Mouse (Mus musculus) neural tube, embryonic 12.5 days (tissue): ENCODE measurements around the gene Frat2. TPM values are rescaled to one million over a fixed set of nuclear protein-coding genes. Genes with fewer than 3 reads are reported as not detected.

Source experiments
- ATAC-seq: fragments of 200-750 bp; cut with Nextera tagmentation; 2 replicates; pipeline ENCODE4 v1.8.0; 2017; ENCODE audit warnings: low read depth, mild to moderate bottlenecking, moderate TSS enrichment, moderate library complexity; ENCODE audit not compliant: low FRiP score
- H3K27ac ChIP-seq: fragments of 300-500 bp; sonication (generic); 2 replicates; pipeline ENCODE4 v1.5.1; 2016
- H3K27me3 ChIP-seq: fragments of 300-500 bp; sonication (generic); replicated peaks from 2 replicates; pipeline ENCODE4 v1.6.1; 2016; ENCODE audit warnings: mild to moderate bottlenecking
- H3K36me3 ChIP-seq: fragments of 300-500 bp; sonication (generic); 2 replicates; pipeline ENCODE4 v1.6.1; 2016; ENCODE audit warnings: mild to moderate bottlenecking
- H3K4me1 ChIP-seq: fragments of 300-500 bp; sonication (generic); 2 replicates; pipeline ENCODE4 v1.6.1; 2016
- H3K4me2 ChIP-seq: fragments of 300-500 bp; sonication (generic); replicated peaks from 2 replicates; pipeline ENCODE4 v1.6.1; 2016; ENCODE audit warnings: mild to moderate bottlenecking
- H3K4me3 ChIP-seq: fragments of 300-500 bp; sonication (generic); 2 replicates; pipeline ENCODE4 v1.5.1; 2016
- H3K9ac ChIP-seq: fragments of 300-500 bp; sonication (generic); 2 replicates; pipeline ENCODE4 v1.6.1; 2016; ENCODE audit warnings: mild to moderate bottlenecking
- H3K9me3 ChIP-seq: fragments of 300-500 bp; sonication (generic); 2 replicates; pipeline ENCODE4 v1.6.1; 2016; ENCODE audit warnings: mild to moderate bottlenecking
- WGBS: fragments of 180-500 bp; shearing (Covaris S2); methylation state at CpG from one replicate; pipeline ENCODE4 v1.1.7; 2016; 5-methylcytosine and 5-hydroxymethylcytosine counted together
- polyA plus RNA-seq: library from polyadenylated mRNA; unstranded; fragments of >200 nt; fragmentation: Nextera tagmentation; extraction: Ambion mirVana; gene quantifications from 2 replicates; pipeline ENCODE4 v1.2.1, GENCODE M21; 2016

Gene Frat2
- polyA plus RNA-seq, 1 experiment from 2014 or later: 19.7 TPM

DNA sequence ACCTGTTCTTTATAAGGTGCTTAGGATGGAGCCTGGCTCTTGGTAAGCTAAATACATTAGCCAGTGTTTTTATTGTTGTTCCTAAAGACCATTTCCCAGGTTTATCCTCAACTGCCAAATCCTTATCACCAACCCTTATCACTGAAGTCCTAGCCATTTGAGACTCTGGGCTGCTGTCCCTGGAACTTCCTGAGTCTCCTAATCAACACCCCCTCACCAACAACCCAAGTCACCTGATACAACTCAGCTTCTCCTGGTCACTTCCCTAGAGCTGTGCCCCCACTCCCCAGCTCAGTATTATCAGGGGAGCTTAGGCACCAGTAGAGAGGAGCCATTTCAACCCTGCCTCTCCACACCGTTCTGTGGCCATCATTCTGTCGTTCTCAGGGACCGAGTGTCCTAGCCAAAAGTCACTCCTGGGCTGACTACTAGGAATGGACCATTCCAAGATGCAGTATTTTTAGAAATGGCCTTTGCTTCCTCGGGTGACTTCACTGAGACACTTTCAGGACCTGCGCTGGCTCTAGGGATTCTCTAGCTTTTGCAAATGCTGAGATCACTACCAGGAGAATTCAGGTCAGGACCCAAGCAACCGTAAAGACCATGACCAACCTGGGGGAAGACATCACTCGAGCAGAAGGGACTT, 6.7 kb downstream of the Frat2 start:
- Histone ChIP-seq H3K27ac (no peak overlapping the region), H3K4me1 (peaks cover 6% of the 10 kb centered on the region), H3K4me2 (no peak overlapping the region), H3K9ac (no peak overlapping the region), H3K27me3 (no peaks in the 10 kb centered on the region; the same call in 1 of the 2 replicates), H3K36me3 (no peaks in the 10 kb centered on the region), H3K4me3 (no peak overlapping the region), H3K9me3 (no peaks in the 10 kb centered on the region)
- no peak for ATAC-seq
- WGBS: 81% methylated on average over 7 of the region's 7 CpGs

DNA sequence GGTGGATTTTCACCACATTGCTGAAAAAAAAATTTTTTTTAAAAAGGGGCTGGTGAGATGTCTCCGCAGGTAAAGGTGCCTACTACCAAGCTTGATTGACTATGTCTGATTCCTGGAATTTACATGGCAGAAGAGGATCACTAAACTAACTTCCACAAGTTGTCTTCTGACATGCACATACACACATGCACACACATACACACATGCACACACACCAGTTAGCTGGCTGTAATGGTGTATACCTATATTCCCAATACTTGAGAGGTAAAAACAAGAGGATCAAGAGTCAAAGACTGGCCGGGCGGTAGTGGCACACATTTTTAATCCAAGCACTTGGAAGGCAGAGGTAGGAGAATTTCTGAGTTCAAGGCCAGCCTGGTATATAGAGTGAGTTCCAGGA, 8.2 kb downstream of the Frat2 start:
- H3K27ac ChIP-seq: no peak overlapping the region
- H3K4me2 ChIP-seq: no peak overlapping the region
- H3K36me3 ChIP-seq: no peaks in the 10 kb centered on the region
- no peak for ATAC-seq
- WGBS: 96% methylated on average over 3 of the region's 3 CpGs
- H3K9ac ChIP-seq: no peak overlapping the region
- H3K4me3 ChIP-seq: no peak overlapping the region
- no peaks in the 10 kb centered on the region for H3K9me3 ChIP-seq
- 0 out of 2 replicates have a peak, but pooled peaks cover 5% of the 10 kb centered on the region for H3K4me1 ChIP-seq
- H3K27me3 ChIP-seq: no peaks in the 10 kb centered on the region; the same call in 1 of the 2 replicates

DNA sequence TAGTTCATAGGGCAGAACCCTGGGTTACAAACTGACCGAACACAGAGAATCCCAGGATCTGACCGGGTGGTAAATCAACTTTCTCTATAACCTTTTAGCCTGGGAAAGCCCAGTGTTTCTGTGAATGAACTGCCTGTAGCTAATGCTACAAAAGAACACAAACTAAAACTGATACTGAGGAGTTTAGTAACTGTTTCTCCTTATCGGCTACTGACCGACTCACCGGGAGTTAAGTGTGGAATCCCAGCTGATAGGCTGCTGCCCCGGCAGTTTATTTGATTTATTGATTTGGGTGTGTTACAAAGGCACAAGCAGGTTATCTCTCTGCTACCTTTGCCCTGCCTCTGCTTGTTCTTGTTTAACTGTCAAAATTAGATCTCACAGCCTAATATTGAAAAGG, 9.1 kb downstream of the Frat2 start:
- Histone ChIP-seq H3K9me3 (no peaks in the 10 kb centered on the region), H3K27me3 (no peaks in the 10 kb centered on the region; the same call in 1 of the 2 replicates), H3K4me1 (0 out of 2 replicates have a peak, but pooled peaks cover 5% of the 10 kb centered on the region), H3K36me3 (no peaks in the 10 kb centered on the region), H3K4me2 (no peak overlapping the region), H3K9ac (no peak overlapping the region), H3K27ac (no peak overlapping the region), H3K4me3 (no peak overlapping the region)
- WGBS: 59% methylated on average over 6 of the region's 6 CpGs
- no peak for ATAC-seq

DNA sequence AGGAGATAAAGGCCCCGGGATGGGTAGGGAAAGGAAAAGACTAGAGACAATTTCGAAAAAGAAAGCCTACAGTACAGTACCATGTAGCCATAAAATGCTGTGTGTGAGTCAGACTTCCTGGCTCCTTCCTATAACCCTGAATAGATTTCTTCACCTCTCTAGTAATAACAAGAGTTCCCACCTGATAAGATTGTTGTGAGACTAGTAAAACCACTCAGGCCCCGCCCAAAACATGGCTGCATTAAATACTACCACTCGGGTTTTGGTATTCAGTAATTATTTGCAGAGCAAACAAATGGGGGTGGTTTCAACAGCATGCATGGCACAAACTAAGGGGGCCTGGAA, 10.0 kb downstream of the Frat2 start:
- Histone ChIP-seq H3K4me1 (peaks cover 5% of the 10 kb centered on the region; the same call in 1 of the 2 replicates), H3K9me3 (no peaks in the 10 kb centered on the region), H3K4me3 (no peak overlapping the region), H3K27ac (no peak overlapping the region), H3K27me3 (no peaks in the 10 kb centered on the region; the same call in 1 of the 2 replicates), H3K4me2 (no peak overlapping the region), H3K9ac (no peak overlapping the region), H3K36me3 (no peaks in the 10 kb centered on the region)
- WGBS: 77% methylated on average over 4 of the region's 4 CpGs
- no peak for ATAC-seq

DNA sequence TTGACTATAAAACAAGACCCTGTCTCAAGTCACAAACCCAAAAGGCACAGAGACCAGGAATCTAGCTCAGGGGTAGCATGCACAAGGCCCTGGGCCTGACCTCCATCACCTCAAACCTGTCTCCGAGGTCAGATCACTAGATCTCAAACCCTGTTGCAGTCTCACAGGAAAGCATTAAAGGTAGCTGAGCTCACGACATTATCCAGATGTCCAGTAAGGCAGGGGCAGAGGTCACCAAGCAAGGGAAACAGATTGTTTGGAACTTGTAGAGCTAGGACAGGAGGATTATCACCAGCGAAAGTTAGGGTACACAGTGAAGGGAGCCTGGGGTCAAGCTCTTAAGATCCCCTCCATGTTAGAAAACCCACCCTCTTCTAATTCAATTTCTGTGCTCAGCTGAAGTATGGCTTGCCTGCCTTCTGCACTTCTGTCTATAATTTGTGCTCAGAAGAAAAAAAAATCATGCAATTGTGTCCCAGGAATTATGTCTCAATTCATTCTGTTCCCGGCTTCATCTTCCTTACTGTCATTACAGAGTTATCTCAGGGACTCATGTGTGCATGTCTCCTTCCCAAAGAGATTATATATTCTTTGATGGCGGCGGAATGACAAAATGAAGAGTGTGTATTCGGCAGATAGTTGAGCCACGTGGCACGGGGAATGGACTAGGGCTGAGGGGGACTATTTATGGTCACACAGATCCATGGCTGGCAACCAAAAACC, 10.6 kb downstream of the Frat2 start:
- Histone ChIP-seq H3K27ac (no peak overlapping the region), H3K4me2 (no peak overlapping the region), H3K9ac (no peak overlapping the region), H3K9me3 (no peaks in the 10 kb centered on the region), H3K4me1 (peaks cover 9% of the 10 kb centered on the region), H3K4me3 (no peak overlapping the region), H3K27me3 (no peaks in the 10 kb centered on the region; the same call in 1 of the 2 replicates), H3K36me3 (no peaks in the 10 kb centered on the region)
- no peak for ATAC-seq
- WGBS: 76% methylated on average over 9 of the region's 9 CpGs

DNA sequence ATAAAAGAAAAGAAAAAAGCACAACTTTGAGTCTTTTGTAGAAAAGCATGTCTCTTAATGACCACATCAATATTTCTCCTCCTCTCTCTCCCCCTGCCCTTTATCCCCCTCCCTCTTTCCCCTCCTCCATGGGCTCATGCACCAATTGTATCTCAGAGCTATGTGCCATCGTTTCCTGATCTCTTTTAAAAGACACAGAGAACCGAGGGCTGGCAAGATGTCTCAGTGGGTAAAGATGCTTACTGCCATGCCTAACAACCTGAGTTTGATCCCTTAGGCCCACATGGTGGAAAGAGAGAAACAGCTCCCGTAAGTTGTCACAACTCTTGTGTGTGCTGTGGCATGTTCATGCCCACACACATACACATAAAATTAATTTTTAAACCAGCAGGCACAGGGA, 11.2 kb downstream of the Frat2 start:
- peaks cover 15% of the 10 kb centered on the region for H3K4me1 ChIP-seq
- H3K27ac ChIP-seq: no peak overlapping the region
- H3K9me3 ChIP-seq: no peaks in the 10 kb centered on the region
- no peaks in the 10 kb centered on the region for H3K36me3 ChIP-seq
- H3K4me3 ChIP-seq: no peak overlapping the region
- peaks cover 4% of the 10 kb centered on the region; the same call in 1 of the 2 replicates for H3K27me3 ChIP-seq
- H3K9ac ChIP-seq: no peak overlapping the region
- H3K4me2 ChIP-seq: no peak overlapping the region
- WGBS: 53% methylated on average over 3 of the region's 3 CpGs
- no peak for ATAC-seq

DNA sequence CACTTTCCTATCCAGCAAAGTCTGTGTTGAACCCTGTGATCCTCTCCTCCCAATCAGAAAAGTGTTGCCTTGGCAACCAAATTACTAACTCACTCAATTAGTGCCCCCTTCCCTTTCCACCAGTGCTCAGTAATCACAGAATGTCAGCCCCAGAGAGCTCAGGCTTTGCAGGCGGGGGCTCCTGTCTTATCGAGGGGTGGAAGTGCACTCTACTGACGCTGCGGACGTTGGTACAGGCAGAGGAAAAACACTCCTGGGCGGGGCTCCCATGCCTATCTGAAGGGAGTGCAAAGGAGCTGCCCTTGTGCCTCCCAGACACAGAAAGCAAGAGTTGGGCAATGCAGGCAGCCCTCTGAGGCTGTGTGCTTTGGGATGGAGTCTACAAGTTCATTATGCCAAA, 12.1 kb downstream of the Frat2 start:
- Histone ChIP-seq H3K9me3 (no peaks in the 10 kb centered on the region), H3K36me3 (no peaks in the 10 kb centered on the region), H3K4me1 (peaks cover 21% of the 10 kb centered on the region), H3K4me3 (no peak overlapping the region), H3K9ac (no peak overlapping the region), H3K27ac (no peak overlapping the region), H3K4me2 (peak overlapping the region; percentile 30), H3K27me3 (peaks cover 5% of the 10 kb centered on the region; the same call in 1 of the 2 replicates)
- under 1% methylated on average over 6 of the region's 6 CpGs for WGBS
- ATAC-seq: no peak

DNA sequence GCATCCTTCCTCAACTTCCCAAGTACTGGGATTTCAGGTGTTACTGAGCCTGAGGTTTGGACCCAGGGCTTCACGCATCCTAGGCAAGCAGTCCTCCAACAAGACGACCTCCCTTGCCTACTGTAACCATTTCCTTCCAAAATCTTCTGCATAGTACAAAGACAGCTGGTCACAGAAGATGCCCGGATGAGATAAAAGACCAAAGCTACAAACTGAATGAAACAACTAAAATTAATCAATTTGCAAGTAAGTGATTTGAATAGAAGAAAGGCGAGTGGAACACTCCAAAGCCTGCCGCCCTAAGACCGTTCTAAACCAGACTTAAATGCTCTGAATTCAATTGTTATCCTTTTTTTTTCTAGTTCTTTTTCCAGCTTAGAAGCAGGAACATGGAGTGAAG, 12.5 kb downstream of the Frat2 start:
- H3K9ac ChIP-seq: no peak overlapping the region
- no peaks in the 10 kb centered on the region for H3K9me3 ChIP-seq
- peaks cover 21% of the 10 kb centered on the region for H3K4me1 ChIP-seq
- H3K36me3 ChIP-seq: no peaks in the 10 kb centered on the region
- no peak overlapping the region for H3K4me3 ChIP-seq
- H3K27ac ChIP-seq: no peak overlapping the region
- H3K4me2 ChIP-seq: no peak overlapping the region; the same call in 1 of the 2 replicates
- ATAC-seq: no peak
- 51% methylated on average over 6 of the region's 6 CpGs for WGBS
- H3K27me3 ChIP-seq: peaks cover 5% of the 10 kb centered on the region; the same call in 1 of the 2 replicates

DNA sequence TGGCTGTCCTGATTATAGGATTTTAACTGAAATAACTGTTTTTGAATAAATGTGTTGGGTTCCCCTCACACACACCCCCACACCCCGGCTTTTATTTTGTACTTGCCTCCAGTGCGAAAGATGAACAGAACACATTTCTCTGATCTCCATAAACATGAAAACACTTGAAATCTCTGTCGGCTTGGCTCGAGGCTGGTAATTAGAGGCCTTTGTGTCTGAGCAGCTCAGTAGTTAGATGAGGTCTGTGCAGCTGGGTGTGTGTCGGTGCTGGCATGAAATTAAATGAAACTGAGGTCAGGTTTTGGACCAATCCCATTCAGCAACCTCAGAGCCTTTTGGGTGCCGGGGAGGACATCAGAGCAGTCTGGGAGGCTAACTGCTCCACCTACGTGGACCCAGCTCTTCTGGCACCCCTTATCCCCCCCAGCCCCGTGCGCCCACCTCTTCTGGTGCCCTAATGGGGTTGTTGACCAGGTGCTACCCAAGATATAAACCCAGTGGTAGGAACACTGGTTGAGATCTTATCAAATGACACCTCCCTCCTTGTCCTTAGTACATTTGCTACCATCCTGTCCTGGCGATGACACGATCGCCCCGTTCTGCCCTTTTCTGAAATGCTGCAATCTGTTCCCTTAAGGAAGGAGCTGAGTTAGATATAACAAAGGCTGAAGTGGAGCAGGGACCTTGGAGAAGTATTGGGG, 15.3 kb downstream of the Frat2 start:
- WGBS: 65% methylated on average over 13 of the region's 13 CpGs
- H3K27ac ChIP-seq: no peak overlapping the region
- no peaks in the 10 kb centered on the region for H3K9me3 ChIP-seq
- ATAC-seq: no peak
- H3K4me1 ChIP-seq: peaks cover 21% of the 10 kb centered on the region
- peak overlapping the region; percentile 33; the same call in 1 of the 2 replicates for H3K9ac ChIP-seq
- H3K36me3 ChIP-seq: no peaks in the 10 kb centered on the region
- peaks cover 5% of the 10 kb centered on the region; the same call in 1 of the 2 replicates for H3K27me3 ChIP-seq
- no peak overlapping the region for H3K4me3 ChIP-seq
- peak overlapping the region; percentile 97 for H3K4me2 ChIP-seq

DNA sequence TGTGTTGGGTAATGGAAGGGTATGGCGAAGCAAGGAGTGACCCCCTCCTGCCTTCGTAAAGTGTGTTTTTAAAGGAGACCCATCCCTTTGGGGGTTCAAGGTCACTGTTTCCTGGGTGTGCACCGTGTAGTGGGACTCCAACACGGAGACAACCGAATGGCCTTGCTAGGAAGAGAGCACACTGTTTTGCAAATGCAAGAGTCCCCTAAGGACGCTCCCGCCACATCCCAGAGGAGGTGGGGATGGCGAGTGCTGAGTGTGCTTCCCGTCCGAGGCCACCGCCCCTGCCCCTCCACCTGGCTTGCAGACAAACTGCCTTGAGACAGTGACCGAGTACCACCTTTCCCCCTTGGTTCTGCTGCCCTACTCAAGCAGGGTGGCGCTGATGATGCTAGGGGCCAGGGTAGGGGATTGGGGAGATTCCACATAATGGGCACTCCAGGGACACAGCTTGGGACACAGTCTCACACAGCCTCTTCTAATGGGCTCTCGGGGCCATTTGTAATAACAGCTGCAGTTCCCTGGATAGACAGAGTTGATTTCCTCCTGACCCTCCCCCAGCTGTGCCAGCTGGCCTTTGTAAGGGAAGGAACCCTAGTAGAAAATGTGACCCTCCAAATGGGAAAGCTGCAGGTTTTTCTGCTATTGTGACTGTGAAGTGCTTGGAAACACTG, 16.1 kb downstream of the Frat2 start:
- H3K27me3 ChIP-seq: peaks cover 5% of the 10 kb centered on the region; the same call in 1 of the 2 replicates
- peaks cover 21% of the 10 kb centered on the region for H3K4me1 ChIP-seq
- ATAC-seq: no peak
- no peaks in the 10 kb centered on the region for H3K9me3 ChIP-seq
- H3K4me3 ChIP-seq: peak overlapping the region; percentile 78
- peak overlapping the region; percentile 33; the same call in 1 of the 2 replicates for H3K9ac ChIP-seq
- WGBS: 3% methylated on average over 14 of the region's 14 CpGs
- peak overlapping the region; percentile 97 for H3K4me2 ChIP-seq
- no peaks in the 10 kb centered on the region for H3K36me3 ChIP-seq
- no peak overlapping the region for H3K27ac ChIP-seq

DNA sequence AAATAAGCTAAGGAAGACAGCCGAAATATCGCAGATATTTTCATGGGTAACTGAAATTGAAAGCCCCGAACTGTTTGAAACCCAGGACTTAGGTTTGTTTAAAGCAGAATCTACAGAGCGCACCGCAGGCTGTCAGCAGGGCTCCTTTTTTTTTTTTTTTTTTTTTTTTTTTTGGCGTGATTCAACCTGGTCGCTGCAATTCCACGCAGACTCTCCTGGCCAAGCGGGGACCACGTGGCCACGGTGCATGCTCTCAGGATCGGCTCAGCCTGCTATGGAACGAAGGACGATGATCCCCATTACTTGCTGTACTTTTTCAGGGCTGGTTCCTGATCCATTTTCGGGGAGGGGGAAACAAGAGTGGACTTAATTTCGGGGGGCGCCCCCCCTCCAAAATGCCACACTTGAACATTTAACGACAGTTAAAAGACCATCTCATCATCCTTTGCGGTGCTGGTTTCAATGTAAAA, 16.8 kb downstream of the Frat2 start:
- 1% methylated on average over 19 of the region's 19 CpGs for WGBS
- 0 out of 2 replicates have a peak overlapping the region, but pooled peaks have one; percentile 81 for H3K27ac ChIP-seq
- no peaks in the 10 kb centered on the region for H3K36me3 ChIP-seq

More for the DNA sequence above, 16.8 kb downstream of the Frat2 start:
- Histone ChIP-seq H3K9me3 (no peaks in the 10 kb centered on the region), H3K4me1 (peaks cover 21% of the 10 kb centered on the region), H3K27me3 (peaks cover 5% of the 10 kb centered on the region; the same call in 1 of the 2 replicates), H3K4me2 (peak overlapping the region; percentile 97), H3K9ac (peak overlapping the region; percentile 90), H3K4me3 (peak overlapping the region; percentile 78)
- no peak for ATAC-seq
